In the genomic region with DNA sequence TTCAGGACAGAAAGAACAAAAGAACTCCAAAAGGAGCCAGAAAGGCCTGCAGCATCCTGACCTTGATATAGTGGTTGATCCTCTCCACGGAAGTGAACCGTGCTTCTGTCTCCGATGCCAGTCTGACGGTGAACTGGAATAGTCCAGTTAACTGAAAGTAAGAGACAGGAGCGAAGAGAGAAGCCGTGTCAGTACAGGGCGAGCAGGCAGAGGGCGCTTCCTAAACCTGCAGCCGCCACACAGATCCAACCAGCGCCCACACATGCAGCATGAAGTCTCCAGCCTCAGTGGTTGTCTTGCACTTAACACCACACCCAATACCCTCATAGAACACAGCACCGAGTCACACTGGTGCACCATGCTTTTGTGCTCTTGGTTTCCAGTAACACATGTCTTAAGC, we compare ENCODE assay signal across 26 mouse cellular contexts. TPM values are rescaled to one million over a fixed set of nuclear protein-coding genes. Genes with fewer than 3 reads are reported as not detected.
"Had no signal": no experiment of that assay in that cellular context is flagged by ENCODE, and none has a peak within 500 bp of the region (broad histone marks: within the 10 kb centered on the region; RNA-seq: fewer than 3 reads in every experiment).

No protein-coding gene starts in this region.

- ATAC-seq: midbrain, embryonic 13.5 days; midbrain, embryonic 16.5 days had no signal

- DNase-seq: kidney, adult 11 months; kidney, adult 8-10 months; kidney, postnatal 25 days; layer of hippocampus, adult 9-11 months; lung, adult 18-20 months; retina, postnatal 1 day; right cerebral cortex, postnatal 25 days; spleen, adult 18-20 months; thymus, postnatal 36 days had no signal

- H3K4me3 ChIP-seq: kidney, embryonic 15.5 days; layer of hippocampus, adult 2 months; left cerebral cortex, adult 2 months; liver, embryonic 15.5 days; lung, embryonic 15.5 days; megakaryocyte, embryonic 14.5 days; midbrain, embryonic 10.5 days; midbrain, embryonic 13.5 days; myocyte; neural tube, embryonic 13.5 days; stomach, embryonic 15.5 days had no signal

- H3K9me3 ChIP-seq: kidney, embryonic 15.5 days; liver, embryonic 15.5 days; lung, embryonic 15.5 days; megakaryocyte, embryonic 14.5 days; midbrain, embryonic 10.5 days; midbrain, embryonic 13.5 days; neural tube, embryonic 13.5 days; stomach, embryonic 15.5 days had no signal

- H3K4me1 ChIP-seq: kidney, embryonic 15.5 days; liver, embryonic 15.5 days; lung, embryonic 15.5 days; megakaryocyte, embryonic 14.5 days; midbrain, embryonic 10.5 days; midbrain, embryonic 13.5 days; neural tube, embryonic 13.5 days; stomach, embryonic 15.5 days had no signal

- H3K4me2 ChIP-seq: kidney, embryonic 15.5 days; liver, embryonic 15.5 days; lung, embryonic 15.5 days; midbrain, embryonic 13.5 days; neural tube, embryonic 13.5 days; stomach, embryonic 15.5 days had no signal

- H3K27me3 ChIP-seq: kidney, embryonic 15.5 days; liver, embryonic 15.5 days; lung, embryonic 15.5 days; megakaryocyte, embryonic 14.5 days; midbrain, embryonic 13.5 days; neural tube, embryonic 13.5 days; stomach, embryonic 15.5 days had no signal

- H3K27ac ChIP-seq: kidney, embryonic 15.5 days; layer of hippocampus, adult 2 months; left cerebral cortex, adult 2 months; liver, embryonic 15.5 days; lung, embryonic 15.5 days; midbrain, embryonic 10.5 days; midbrain, embryonic 13.5 days; neural tube, embryonic 13.5 days; stomach, embryonic 15.5 days had no signal

- H3K9ac ChIP-seq: kidney, embryonic 15.5 days; liver, embryonic 15.5 days; lung, embryonic 15.5 days; midbrain, embryonic 13.5 days; neural tube, embryonic 13.5 days; stomach, embryonic 15.5 days had no signal

RNA-seq across cellular contexts. Expression of a gene that starts 36.9 kb away (rescaled TPM):
- total RNA-seq: layer of hippocampus, adult 2 months; layer of hippocampus, postnatal 25 days; left cerebral cortex, adult 2 months; left cerebral cortex, postnatal 10 days; left cerebral cortex, postnatal 36 days; liver, adult 2 months had no signal
- polyA plus RNA-seq: kidney, embryonic 15.5 days; limb, embryonic 11.5 days; midbrain, embryonic 10.5 days; midbrain, embryonic 13.5 days; midbrain, embryonic 16.5 days; neural tube, embryonic 13.5 days; stomach, embryonic 15.5 days had no signal
